Mouse (Mus musculus): Measurements from ENCODE around the gene Fasl. TPM values are rescaled to one million over a fixed set of nuclear protein-coding genes. Genes with fewer than 3 reads are reported as not detected.
A peak's percentile ranks its signal among the peaks of the same experiment; 100 is the strongest.

Fasl gene
- total RNA-seq (2015) (1.2 and 1.3 TPM in 2 replicates), total RNA-seq (2017) (1.5 and 1.8 TPM in 2 replicates)

GRCm38 (mm10) chr1:161788339-161788738, at the start of gene Fasl:
Gene Fasl (minus strand): TSS chr1:161788495.
- ATAC-seq (ENCODE audit: poor library complexity, severe bottlenecking), result peak; percentile 39

- ATAC-seq (ENCODE audit: poor library complexity, severe bottlenecking), result no peak
Observed at GRCm38 (mm10) chr1:161826677-161827076, 38.4 kb upstream of the Fasl start.

- ATAC-seq (ENCODE audit: poor library complexity, severe bottlenecking), result peak; percentile 25; the same call in 1 of the 2 replicates
Observed at GRCm38 (mm10) chr1:161809428-161809827, 21.1 kb upstream of the Fasl start.

- ATAC-seq (ENCODE audit: poor library complexity, severe bottlenecking), result no peak
Observed at GRCm38 (mm10) chr1:161808980-161809379, 20.7 kb upstream of the Fasl start.

- ATAC-seq (ENCODE audit: poor library complexity, severe bottlenecking), result peak; percentile 50
Observed at GRCm38 (mm10) chr1:161804541-161804971, 16.3 kb upstream of the Fasl start.

- ATAC-seq (ENCODE audit: poor library complexity, severe bottlenecking), result no peak
Observed at GRCm38 (mm10) chr1:161801321-161801720, 13.0 kb upstream of the Fasl start.

GRCm38 (mm10) chr1:161800256-161800655, 12.0 kb upstream of the Fasl start:
- no peak for ATAC-seq (ENCODE audit: poor library complexity, severe bottlenecking)

GRCm38 (mm10) chr1:161799791-161800190, 11.5 kb upstream of the Fasl start:
- peak; percentile 37; the same call in 1 of the 2 replicates for ATAC-seq (ENCODE audit: poor library complexity, severe bottlenecking)

- ATAC-seq (ENCODE audit: poor library complexity, severe bottlenecking), result peak; percentile 62
Observed at GRCm38 (mm10) chr1:161798866-161799265, 10.6 kb upstream of the Fasl start.

- ATAC-seq (ENCODE audit: poor library complexity, severe bottlenecking), result peak; percentile 22
Observed at GRCm38 (mm10) chr1:161794447-161795211, 6.3 kb upstream of the Fasl start.

GRCm38 (mm10) chr1:161793321-161793720, 5.0 kb upstream of the Fasl start:
- no peak for ATAC-seq (ENCODE audit: poor library complexity, severe bottlenecking)

- ATAC-seq (ENCODE audit: poor library complexity, severe bottlenecking), result no peak
Observed at GRCm38 (mm10) chr1:161792687-161792969, 4.3 kb upstream of the Fasl start.

GRCm38 (mm10) chr1:161791854-161792686, 3.8 kb upstream of the Fasl start:
- no peak for ATAC-seq (ENCODE audit: poor library complexity, severe bottlenecking)

GRCm38 (mm10) chr1:161782725-161783124, 5.6 kb downstream of the Fasl start:
- ATAC-seq (ENCODE audit: poor library complexity, severe bottlenecking), result no peak

- peak; percentile 25; the same call in 1 of the 2 replicates for ATAC-seq (ENCODE audit: poor library complexity, severe bottlenecking)
Observed at GRCm38 (mm10) chr1:161781594-161781993, 6.7 kb downstream of the Fasl start.

GRCm38 (mm10) chr1:161779057-161779456, 9.2 kb downstream of the Fasl start:
- ATAC-seq (ENCODE audit: poor library complexity, severe bottlenecking), result peak; percentile 24; the same call in 1 of the 2 replicates

GRCm38 (mm10) chr1:161775151-161775550, 13.1 kb downstream of the Fasl start:
- peak; percentile 16; the same call in 1 of the 2 replicates for ATAC-seq (ENCODE audit: poor library complexity, severe bottlenecking)

GRCm38 (mm10) chr1:161771293-161771692, 17.0 kb downstream of the Fasl start:
- ATAC-seq (ENCODE audit: poor library complexity, severe bottlenecking), result no peak

- no peak for ATAC-seq (ENCODE audit: poor library complexity, severe bottlenecking)
Observed at GRCm38 (mm10) chr1:161769329-161769728, 19.0 kb downstream of the Fasl start.

GRCm38 (mm10) chr1:161767101-161767524, 21.2 kb downstream of the Fasl start:
- ATAC-seq (ENCODE audit: poor library complexity, severe bottlenecking), result peak; percentile 76

GRCm38 (mm10) chr1:161766656-161767055, 21.6 kb downstream of the Fasl start:
- peak; percentile 92 for ATAC-seq (ENCODE audit: poor library complexity, severe bottlenecking)

- ATAC-seq (ENCODE audit: poor library complexity, severe bottlenecking), result no peak
Observed at GRCm38 (mm10) chr1:161765932-161766331, 22.4 kb downstream of the Fasl start.
